Mouse (Mus musculus) embryo, embryonic 11.5 days (tissue): ENCODE measurements around the gene Susd3.

Experiments
- DNase-seq: peaks from one replicate; pipeline ENCODE4 v3.0.0-alpha.2; 2012; ENCODE audit warnings: low read depth, low spot score

Gene Susd3

GRCm38 (mm10) chr13:49248467-49248862 is at the start of gene Susd3:
Susd3 (minus strand) TSS chr13:49248706.
- no peak for DNase-seq

DNA sequence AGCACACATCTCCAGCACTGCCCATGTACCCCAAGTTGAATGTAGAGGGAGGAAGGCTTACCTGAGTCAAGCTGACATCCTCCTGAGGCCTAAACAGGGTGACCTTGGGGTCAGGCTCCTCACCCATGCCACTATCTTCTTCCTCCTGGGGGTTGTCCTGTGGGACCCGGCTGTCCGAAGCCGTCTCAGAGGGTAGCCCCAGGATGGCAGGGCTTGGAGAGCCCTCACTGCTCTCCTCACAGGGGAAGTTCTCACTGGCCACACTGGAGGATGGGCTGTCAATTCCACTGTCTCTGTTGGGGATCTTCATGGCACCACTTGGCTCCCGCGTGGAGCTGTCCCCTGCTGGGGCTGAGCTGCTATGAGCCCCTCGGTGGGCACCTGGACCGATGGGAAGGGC is 47.8 kb upstream of the Susd3 start:
- no peak for DNase-seq

DNA sequence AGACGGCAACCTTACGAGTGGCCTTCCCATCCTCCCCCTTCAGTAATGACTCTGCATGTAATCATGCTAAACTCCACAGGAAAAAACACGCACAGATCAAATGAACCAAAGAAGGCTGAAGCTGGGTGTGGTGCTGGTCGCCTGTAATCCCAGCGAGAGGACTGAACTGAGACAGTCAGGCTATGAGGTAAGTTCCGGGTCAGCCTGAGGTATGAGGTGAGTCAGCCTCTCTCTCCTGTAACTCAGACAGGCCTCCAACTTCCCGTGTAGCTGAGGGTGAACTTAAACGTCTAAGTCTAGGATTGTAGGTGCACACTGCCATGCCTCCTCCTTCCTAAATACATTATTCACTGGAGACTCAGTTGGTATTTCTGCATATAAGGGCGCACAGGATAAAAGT is 45.6 kb upstream of the Susd3 start:
- no peak for DNase-seq

DNA sequence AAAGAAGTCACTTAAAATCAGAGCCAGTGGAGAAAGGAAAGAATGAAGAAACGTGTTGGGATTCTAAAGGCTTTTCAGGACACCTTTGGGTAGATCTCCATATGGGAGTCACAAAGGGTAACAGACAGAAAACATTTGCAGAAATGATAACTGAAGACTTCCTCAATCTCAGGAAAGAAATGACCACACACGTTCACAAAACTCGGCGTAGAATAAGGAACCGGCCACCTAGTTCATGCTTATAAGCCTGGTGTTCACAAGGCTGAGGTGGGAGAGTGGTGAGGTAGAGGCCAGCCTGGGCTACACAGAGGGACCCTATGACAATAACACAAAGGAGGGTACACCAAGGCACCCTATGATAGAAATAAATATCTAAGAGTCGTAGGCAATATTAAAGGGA is 43.4 kb upstream of the Susd3 start:
- no peak for DNase-seq

- no peak for DNase-seq
These were observed 42.9 kb upstream of the Susd3 start for GRCm38 (mm10) chr13:49291398-49291797.

GRCm38 (mm10) chr13:49287224-49287623 is 38.7 kb upstream of the Susd3 start:
- DNase-seq: no peak

- DNase-seq: no peak
These were observed 38.2 kb upstream of the Susd3 start for GRCm38 (mm10) chr13:49286750-49287149.

DNA sequence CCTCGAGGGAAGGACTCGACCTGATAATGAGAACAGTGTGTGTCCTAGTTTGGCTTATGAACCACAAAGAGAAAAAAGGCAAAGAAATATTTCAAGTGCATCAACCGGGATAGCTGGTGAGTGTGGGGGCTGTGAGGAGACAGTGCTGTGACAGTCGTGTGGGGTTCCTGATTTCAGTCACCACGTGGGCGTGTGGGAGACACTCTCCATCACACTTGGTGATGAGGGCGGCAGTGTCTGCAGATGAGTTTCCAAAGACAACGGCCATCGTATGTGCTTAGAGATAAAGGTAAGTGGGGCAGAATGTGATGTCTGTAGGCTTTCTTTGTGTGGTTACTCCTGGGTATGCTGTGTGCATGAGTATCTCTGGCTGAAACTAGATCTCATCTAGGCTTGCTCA is 35.2 kb upstream of the Susd3 start:
- DNase-seq: no peak

- DNase-seq: no peak
These were observed 33.7 kb upstream of the Susd3 start for GRCm38 (mm10) chr13:49282168-49282567.

GRCm38 (mm10) chr13:49271831-49272765 is 23.6 kb upstream of the Susd3 start:
- no peak for DNase-seq

DNA sequence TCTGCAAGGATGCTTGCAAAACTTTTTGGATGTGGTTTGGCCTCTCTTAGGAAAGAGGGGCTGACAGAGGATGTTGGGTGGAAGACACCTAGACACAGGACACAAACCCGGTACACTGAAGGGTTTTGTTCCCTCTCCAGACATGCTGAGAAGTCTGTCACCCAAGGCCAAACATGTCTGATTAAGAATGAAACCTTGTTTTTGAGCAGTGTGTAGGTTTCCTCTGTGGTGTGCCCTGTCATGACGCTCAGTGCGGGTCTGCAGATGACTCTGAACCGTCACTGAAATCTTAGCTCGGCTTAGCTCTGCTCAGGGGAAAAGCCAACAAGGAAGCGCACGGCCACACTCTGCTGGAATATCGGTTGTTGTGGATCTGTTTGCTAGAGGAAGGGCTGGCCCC is 22.0 kb upstream of the Susd3 start:
- no peak for DNase-seq

GRCm38 (mm10) chr13:49267645-49268044 is 19.1 kb upstream of the Susd3 start:
- no peak for DNase-seq

DNA sequence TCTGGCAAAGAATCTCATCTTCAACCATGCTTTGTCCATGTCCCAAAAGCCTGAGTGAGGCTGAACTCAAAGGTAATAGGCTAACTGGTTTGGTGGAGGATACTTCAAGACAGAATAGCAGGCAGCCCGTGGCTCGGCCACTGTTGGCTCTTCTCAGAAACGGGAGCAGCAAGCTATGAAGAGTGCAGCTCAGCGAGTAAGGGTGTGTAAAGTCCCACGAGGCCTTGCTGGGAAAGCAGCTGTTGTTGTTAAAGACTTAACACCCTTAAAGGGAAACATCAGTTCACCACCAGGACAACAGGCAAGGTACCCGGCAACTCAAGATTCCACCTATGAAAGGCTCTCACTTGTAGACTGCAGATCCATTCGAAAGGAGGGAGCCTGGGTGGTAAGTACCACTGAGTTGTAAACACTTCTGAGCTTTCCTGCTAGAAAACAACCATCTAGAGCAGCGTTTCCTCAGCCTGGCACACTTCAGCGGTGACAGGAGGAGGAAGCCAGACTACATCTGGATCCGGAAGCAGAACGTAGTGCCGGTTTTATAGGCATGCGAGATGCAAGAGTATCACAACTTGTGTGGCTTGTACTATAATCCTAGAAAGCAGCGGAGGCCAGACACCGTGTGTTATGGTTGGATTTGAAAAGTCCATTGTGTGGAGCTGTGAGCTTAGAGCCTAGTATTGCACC is 11.7 kb upstream of the Susd3 start:
- no peak for DNase-seq

GRCm38 (mm10) chr13:49257819-49258313 is 9.4 kb upstream of the Susd3 start:
- DNase-seq: no peak

DNA sequence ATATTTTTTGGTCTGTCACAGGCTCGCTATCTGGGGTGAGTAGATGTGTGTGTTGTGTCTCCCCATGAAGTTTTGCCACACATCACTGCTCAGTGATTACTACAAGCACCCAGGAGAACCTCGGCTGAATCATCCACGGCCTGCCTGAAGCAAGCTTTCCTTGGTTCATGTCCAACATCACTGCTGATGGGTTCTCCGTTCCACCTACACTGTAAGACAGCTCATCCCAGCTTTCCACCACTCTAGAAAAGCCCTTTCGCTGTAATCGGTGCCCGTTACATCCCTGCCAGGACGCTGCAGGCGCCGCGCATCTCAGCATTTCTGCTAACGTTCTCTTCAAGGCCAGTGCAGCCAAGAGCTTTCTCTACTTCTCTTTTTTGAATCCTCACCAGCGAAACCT is 4.2 kb upstream of the Susd3 start:
- no peak for DNase-seq

- no peak for DNase-seq
These were observed 3.6 kb upstream of the Susd3 start for GRCm38 (mm10) chr13:49252113-49252512.

DNA sequence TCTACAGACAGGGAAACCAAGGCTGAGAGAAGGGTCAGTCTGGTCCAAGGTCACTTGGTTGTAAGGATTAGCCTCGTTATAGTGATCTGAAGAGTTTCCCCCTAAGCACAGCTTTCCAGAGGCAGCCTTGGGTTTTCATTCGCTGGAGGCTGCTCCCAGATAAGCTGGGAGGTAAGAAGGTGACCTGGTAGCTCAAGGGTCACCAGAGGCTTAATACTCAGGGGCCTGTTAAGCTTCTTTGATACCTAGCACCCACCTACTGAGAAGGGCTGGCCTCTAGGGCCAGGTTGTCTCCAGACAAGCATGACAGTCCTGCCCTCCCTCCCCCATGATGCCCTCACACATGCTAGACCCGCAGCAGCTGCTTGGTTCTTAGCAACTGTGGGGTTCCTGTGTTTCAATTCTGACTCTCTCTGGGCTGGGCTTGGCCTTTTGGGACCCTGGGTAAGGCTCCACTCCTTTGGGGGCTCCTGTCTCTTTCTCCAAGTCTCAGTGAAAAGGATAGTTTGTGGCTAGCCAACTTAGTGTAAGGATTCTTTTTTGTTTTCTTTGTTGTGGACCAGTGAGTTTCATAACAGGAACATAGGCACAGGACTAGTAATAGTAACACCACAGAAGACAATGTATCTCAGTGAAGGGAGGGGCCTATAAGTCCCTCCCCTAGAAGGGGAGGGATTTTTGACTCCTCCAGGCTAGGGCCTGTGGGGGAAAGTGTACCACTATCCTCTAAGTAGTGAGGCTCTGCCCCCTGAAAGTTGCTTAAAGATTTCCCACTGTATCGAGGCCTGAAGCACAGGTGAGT is 2.4 kb upstream of the Susd3 start:
- DNase-seq: no peak

GRCm38 (mm10) chr13:49249634-49250033 is 1.1 kb upstream of the Susd3 start:
- no peak for DNase-seq

DNA sequence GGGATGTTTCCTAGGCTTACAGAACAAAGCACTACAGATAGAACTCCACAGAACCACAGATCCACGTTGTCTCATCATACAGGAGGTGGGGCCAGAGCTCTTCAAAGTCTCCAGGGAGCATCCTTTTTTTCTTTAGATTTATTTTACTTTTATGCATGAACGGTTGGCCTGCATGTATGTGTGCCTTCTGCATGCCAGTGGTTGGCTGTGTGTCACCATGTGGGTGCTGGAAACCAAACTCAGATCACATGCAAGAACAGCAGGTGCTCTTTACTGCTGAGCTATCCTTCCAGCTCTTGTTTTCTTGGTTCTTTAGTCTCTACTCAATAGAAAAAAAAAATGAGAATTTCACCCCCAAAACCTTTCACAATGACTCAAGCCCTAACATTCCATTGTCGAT is 417 bp upstream of the Susd3 start:
- no peak for DNase-seq

DNA sequence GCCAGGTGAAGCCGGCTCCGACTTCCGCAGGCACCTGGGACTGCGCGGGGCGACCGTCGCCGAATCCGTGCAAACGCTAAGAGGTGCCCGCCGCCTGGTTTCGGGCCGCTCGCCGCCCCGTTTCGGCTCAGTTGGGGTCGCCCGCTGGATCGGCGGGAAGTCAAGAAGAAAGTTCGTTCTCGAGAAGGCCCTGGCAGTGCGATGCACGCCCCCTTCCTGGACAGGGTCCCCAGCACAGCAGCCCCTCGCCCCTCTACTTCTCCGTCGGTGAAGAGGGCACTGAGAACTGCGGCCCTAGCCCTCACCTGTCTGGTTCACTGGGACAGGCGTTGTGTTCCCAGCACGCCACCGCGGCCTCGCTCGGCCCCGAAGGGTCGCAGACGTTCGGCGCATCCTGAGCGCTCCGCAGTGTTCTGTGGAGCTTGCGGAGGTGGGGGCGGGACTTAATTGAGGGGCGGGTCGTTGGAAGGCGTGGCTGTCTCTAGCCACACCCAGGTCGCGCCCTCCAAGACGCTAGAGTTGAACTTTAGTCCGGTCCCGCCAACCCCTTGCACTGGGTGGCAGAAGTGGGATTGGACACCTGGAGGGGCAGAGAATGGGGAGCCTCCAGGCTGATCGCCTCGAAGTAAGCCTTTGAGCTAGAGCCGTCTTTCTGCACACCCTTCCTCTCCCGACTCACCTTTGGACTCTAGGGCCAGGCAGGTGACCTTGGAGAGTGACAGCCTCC is 603 bp downstream of the Susd3 start:
- peak; percentile 9 for DNase-seq

DNA sequence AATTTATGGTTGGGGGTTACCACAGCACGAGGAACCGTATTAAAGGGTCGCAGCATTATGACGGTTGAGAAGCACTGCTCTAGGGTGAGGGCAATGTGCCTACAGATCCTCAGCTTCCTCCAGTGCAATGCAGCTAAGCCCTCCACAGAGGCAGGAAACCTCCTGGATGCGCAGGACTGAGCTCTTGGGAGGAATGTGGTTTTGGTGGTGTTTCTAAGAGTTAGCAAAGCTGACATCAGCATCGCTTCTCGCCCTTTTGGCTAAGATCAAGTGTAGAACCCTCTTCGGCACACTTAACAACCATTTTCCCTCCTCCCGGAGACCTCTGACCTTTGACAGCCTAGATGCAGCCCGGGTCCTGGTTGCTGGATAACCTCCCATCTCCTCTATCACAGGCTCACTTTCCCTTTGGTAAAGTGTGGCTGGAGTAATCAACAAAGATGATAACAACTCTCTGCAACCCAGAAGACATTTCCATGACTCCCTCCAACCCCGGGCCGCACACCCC is 1.2 kb downstream of the Susd3 start:
- DNase-seq: no peak
